Mouse (Mus musculus) erythroblast, embryonic 14.5 days (primary cell): ENCODE results near the gene Higd1a.

Source experiments
- GATA1 ChIP-seq: IDR thresholded peaks from 2 replicates; pipeline ENCODE4 v1.6.1; 2012; ENCODE audit warnings: low read length, inconsistent platforms, mixed read lengths
- TAL1 ChIP-seq: IDR thresholded peaks from 3 replicates; pipeline ENCODE4 v1.6.1; 2012; ENCODE audit warnings: low read length, inconsistent platforms, mixed read lengths

DNA sequence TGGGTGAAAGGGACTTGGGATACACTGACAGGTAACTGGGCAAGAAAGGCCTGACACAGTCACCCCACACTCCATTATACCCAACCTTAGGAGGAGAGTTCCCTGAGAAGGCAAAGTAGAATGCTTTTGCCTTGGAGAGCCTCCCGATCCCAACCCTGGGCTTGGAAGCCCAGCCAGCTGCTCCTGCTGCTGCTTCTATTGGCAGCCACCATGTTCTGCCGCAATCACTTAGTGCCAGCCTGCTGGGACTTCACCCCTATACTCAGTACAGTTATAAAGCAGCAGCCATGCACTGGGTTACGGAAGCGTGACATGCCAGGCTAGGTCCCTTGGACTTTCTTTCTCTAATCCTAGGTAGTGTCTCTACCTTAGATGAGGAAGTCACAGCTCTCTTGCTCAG is 11.0 kb downstream of the Higd1a start:
- TF ChIP-seq GATA1 (no peak), TAL1 (no peak)
